Mouse (Mus musculus) ES-Bruce4 (cell line): ENCODE measurements around the gene Fat3. TPM values are rescaled to one million over a fixed set of nuclear protein-coding genes. Genes with fewer than 3 reads are reported as not detected.

ENCODE experiments used
- H3K27ac ChIP-seq: 2 replicates; pipeline ENCODE4 v1.5.1; 2012; ENCODE audit warnings: low read length, inconsistent platforms; ENCODE audit not compliant: insufficient read depth
- H3K27me3 ChIP-seq: 2 replicates; pipeline ENCODE4 v1.6.1; 2012; ENCODE audit warnings: mild to moderate bottlenecking, low read length, inconsistent platforms; ENCODE audit not compliant: control insufficient read depth, poor library complexity, insufficient read depth, severe bottlenecking
- H3K36me3 ChIP-seq: 2 replicates; pipeline ENCODE4 v1.6.1; 2012; ENCODE audit warnings: inconsistent platforms, mild to moderate bottlenecking, low read length, moderate library complexity; ENCODE audit not compliant: control insufficient read depth, poor library complexity, insufficient read depth, severe bottlenecking
- H3K4me1 ChIP-seq: one replicate; pipeline ENCODE4 v1.8.1; 2011; ENCODE audit warnings: low read length; ENCODE audit not compliant: control insufficient read depth, insufficient read depth
- H3K4me3 ChIP-seq: 2 replicates; pipeline ENCODE4 v1.5.1; 2011; ENCODE audit warnings: low read depth, mild to moderate bottlenecking, low read length
- H3K9ac ChIP-seq: 2 replicates; pipeline ENCODE4 v1.6.1; 2012; ENCODE audit warnings: low read depth, mild to moderate bottlenecking, inconsistent platforms; ENCODE audit not compliant: poor library complexity, severe bottlenecking
- H3K9me3 ChIP-seq: replicated peaks from 2 replicates; pipeline ENCODE4 v1.6.1; 2012; ENCODE audit warnings: mild to moderate bottlenecking, low read length, inconsistent platforms; ENCODE audit not compliant: control insufficient read depth, poor library complexity, insufficient read depth, severe bottlenecking
- CTCF ChIP-seq: IDR thresholded peaks from one replicate; pipeline ENCODE4 v1.8.1; 2011; ENCODE audit warnings: low read depth, low read length
- EP300 ChIP-seq: IDR thresholded peaks from 2 replicates; pipeline ENCODE4 v1.6.1; 2011; ENCODE audit warnings: low read depth, low read length; ENCODE audit not compliant: insufficient read depth
- POLR2A ChIP-seq: IDR thresholded peaks from one replicate; pipeline ENCODE4 v1.8.1; 2011; ENCODE audit warnings: low read length; ENCODE audit not compliant: insufficient read depth
- polyA plus RNA-seq: library from polyadenylated mRNA; stranded (reverse); fragments of >200 nt; gene quantifications from 2 replicates; pipeline ENCODE4 v1.2.4, GENCODE M21; 2011; ENCODE audit warnings: low read depth; ENCODE audit not compliant: missing spikeins, insufficient read depth, insufficient read length

Gene Fat3
- polyA plus RNA-seq, 1 experiment: 0.12 TPM

DNA sequence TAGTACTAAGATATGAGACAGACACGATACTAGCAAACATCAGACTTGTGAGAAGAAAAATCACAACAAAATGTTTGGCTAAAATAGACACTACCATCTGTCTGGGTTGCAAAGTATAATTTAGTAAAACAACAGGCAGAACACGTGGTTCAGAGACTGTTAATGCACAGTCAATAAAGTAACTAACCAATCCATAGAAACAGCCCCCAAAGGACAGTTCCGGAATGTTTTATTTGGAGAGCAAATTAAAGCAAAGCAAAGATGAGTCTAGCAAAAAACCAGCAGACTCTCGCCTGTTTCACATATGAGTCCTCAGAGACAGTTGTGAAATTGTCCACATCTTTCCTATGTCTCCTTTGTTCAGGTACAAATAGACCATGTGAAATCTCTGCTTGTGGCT lies 227.0 kb downstream of the Fat3 start:
- H3K27me3 ChIP-seq: no peaks in the 10 kb centered on the region
- no peak for TF ChIP-seq EP300
- no peak for TF ChIP-seq POLR2A
- TF ChIP-seq CTCF: no peak
- H3K4me1 ChIP-seq: no peaks in the 10 kb centered on the region

GRCm38 (mm10) chr9:16272810-16273209 lies 228.3 kb downstream of the Fat3 start:
- Histone ChIP-seq H3K4me1 (no peaks in the 10 kb centered on the region), H3K9ac (no peak overlapping the region), H3K4me3 (no peak overlapping the region), H3K36me3 (no peaks in the 10 kb centered on the region), H3K27me3 (no peaks in the 10 kb centered on the region), H3K9me3 (no peaks in the 10 kb centered on the region), H3K27ac (no peak overlapping the region)
- no peak for TF ChIP-seq EP300

More for the DNA sequence above, 227.0 kb downstream of the Fat3 start:
- no peak overlapping the region for H3K27ac ChIP-seq
- H3K36me3 ChIP-seq: no peaks in the 10 kb centered on the region
- H3K9me3 ChIP-seq: no peaks in the 10 kb centered on the region
- no peak overlapping the region for H3K4me3 ChIP-seq
- H3K9ac ChIP-seq: no peak overlapping the region

DNA sequence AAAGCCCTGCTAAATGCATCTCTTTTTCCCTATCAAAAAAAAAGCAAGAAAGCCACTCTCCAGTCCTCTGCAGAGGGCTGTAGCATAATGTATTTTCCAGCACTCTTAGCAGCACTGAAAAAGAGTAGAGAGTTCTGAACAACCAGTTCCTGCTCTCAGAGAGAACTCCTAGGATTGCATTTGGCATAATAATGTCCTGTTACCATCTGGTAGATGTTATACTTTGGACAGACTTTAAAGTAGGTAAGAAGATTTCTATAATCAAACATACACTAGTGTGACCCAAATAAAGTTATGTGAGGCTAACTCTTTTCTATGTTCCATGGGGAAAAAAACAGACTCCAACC lies 230.3 kb downstream of the Fat3 start:
- no peak for TF ChIP-seq EP300
- TF ChIP-seq POLR2A: no peak
- TF ChIP-seq CTCF: no peak
- Histone ChIP-seq H3K9me3 (no peaks in the 10 kb centered on the region), H3K4me1 (no peaks in the 10 kb centered on the region), H3K4me3 (no peak overlapping the region), H3K9ac (no peak overlapping the region), H3K36me3 (no peaks in the 10 kb centered on the region), H3K27ac (no peak overlapping the region), H3K27me3 (no peaks in the 10 kb centered on the region)

- TF ChIP-seq CTCF (no peak), EP300 (no peak), POLR2A (no peak)
- no peak overlapping the region for H3K4me3 ChIP-seq
- no peaks in the 10 kb centered on the region for H3K27me3 ChIP-seq
- H3K27ac ChIP-seq: no peak overlapping the region
- no peak overlapping the region for H3K9ac ChIP-seq
- no peaks in the 10 kb centered on the region for H3K9me3 ChIP-seq
- H3K4me1 ChIP-seq: no peaks in the 10 kb centered on the region
- H3K36me3 ChIP-seq: no peaks in the 10 kb centered on the region
These were observed 230.9 kb downstream of the Fat3 start for GRCm38 (mm10) chr9:16270056-16270767.

- no peaks in the 10 kb centered on the region for H3K9me3 ChIP-seq
- no peaks in the 10 kb centered on the region for H3K36me3 ChIP-seq
- TF ChIP-seq EP300 (no peak), CTCF (no peak), POLR2A (no peak)
- no peak overlapping the region for H3K4me3 ChIP-seq
- H3K4me1 ChIP-seq: no peaks in the 10 kb centered on the region
- no peak overlapping the region for H3K9ac ChIP-seq
- no peak overlapping the region for H3K27ac ChIP-seq
- H3K27me3 ChIP-seq: no peaks in the 10 kb centered on the region
These were observed 235.6 kb downstream of the Fat3 start for GRCm38 (mm10) chr9:16265519-16265918.

GRCm38 (mm10) chr9:16257241-16257840 lies 243.7 kb downstream of the Fat3 start:
- Histone ChIP-seq H3K36me3 (no peaks in the 10 kb centered on the region), H3K9ac (no peak overlapping the region), H3K4me3 (no peak overlapping the region), H3K27ac (no peak overlapping the region), H3K9me3 (no peaks in the 10 kb centered on the region), H3K4me1 (no peaks in the 10 kb centered on the region), H3K27me3 (no peaks in the 10 kb centered on the region)
- TF ChIP-seq CTCF (no peak), POLR2A (no peak), EP300 (no peak)
